Mouse (Mus musculus) left cerebral cortex, postnatal 25 days (tissue): ENCODE results near the gene Prrt2. TPM values are rescaled to one million over a fixed set of nuclear protein-coding genes. Genes with fewer than 3 reads are reported as not detected.

ENCODE experiments used
- DNase-seq, 2 experiments: peaks; one replicate each; pipeline ENCODE4 v3.0.0; 2022; ENCODE audit warnings: low spot score in 2 of 2, mixed read lengths in 1 of 2
- intact Hi-C: fragments of 180-260 bp; cut with DNase I; formaldehyde crosslinking; loops from one replicate; pipeline ENCODE4 v1.15.1; 2025
- total RNA-seq, 2 experiments: library from RNA; stranded (reverse); gene quantifications; 2 replicates each; pipeline ENCODE4 v1.2.3; 2021

Prrt2 gene
- total RNA-seq = 100 to 1,000 TPM; 191 to 195 TPM

- intact Hi-C loops = loop anchor here (2.0 kb wide), 1 partner anchor 70 kb away; the partner anchor contains the start of gene Sez6l2
Measured at GRCm38 (mm10) chr7:127020901-127021562, at the start of gene Prrt2, which contains the start of gene Gm42742. TSS of gene Prrt2 (minus strand) at chr7:127021211. TSS of gene Gm42742 (minus strand) at chr7:127021097.

GRCm38 (mm10) chr7:127066317-127066716, 45.3 kb upstream of the Prrt2 start:
- intact Hi-C loops = loop anchor here (10.0 kb wide), 1 partner anchor 98 kb away; no protein-coding TSS in a partner anchor
- no peak for DNase-seq

More at GRCm38 (mm10) chr7:127020901-127021562, at the start of gene Prrt2, which contains the start of gene Gm42742:
- peak; percentile 74 to 85 for DNase-seq

GRCm38 (mm10) chr7:127065538-127065937, 44.5 kb upstream of the Prrt2 start:
- intact Hi-C loops = loop anchor here (10.0 kb wide), 1 partner anchor 99 kb away; no protein-coding TSS in a partner anchor
- no peak for DNase-seq

- peak; percentile 6 to 54 for DNase-seq
- intact Hi-C loops = loop anchor here (5.0 kb wide), 1 partner anchor 42 kb away; no protein-coding TSS in a partner anchor
Measured at GRCm38 (mm10) chr7:127055026-127055585, 34.1 kb upstream of the Prrt2 start.

- intact Hi-C loops = loop anchor here (5.0 kb wide), 1 partner anchor 60 kb away; no protein-coding TSS in a partner anchor
Measured at GRCm38 (mm10) chr7:127041851-127042672, 21.1 kb upstream of the Prrt2 start, which contains the start of gene Kif22. TSS of gene Kif22 (minus strand) at chr7:127042471.

GRCm38 (mm10) chr7:127031244-127031643, 10.2 kb upstream of the Prrt2 start:
- no peak for DNase-seq
- intact Hi-C loops = no loop called here

More at GRCm38 (mm10) chr7:127041851-127042672, 21.1 kb upstream of the Prrt2 start, which contains the start of gene Kif22:
- peak; percentile 83 to 92 for DNase-seq

GRCm38 (mm10) chr7:127030172-127030571, 9.2 kb upstream of the Prrt2 start:
- DNase-seq = no peak
- intact Hi-C loops = no loop called here

GRCm38 (mm10) chr7:127027885-127028284, 6.9 kb upstream of the Prrt2 start:
- peak in 1 of 2 experiments; percentile 49 for DNase-seq
- intact Hi-C loops = loop anchor here (1.0 to 5.0 kb wide), 4 partner anchors 43 to 229 kb away; partner anchors contain the start of gene Taok2

- intact Hi-C loops = loop anchor here (1.0 to 5.0 kb wide), 4 partner anchors 42 to 228 kb away; partner anchors contain the start of gene Taok2
Measured at GRCm38 (mm10) chr7:127026984-127027726, 6.1 kb upstream of the Prrt2 start, which contains the start of gene Maz. TSS of gene Maz (minus strand) at chr7:127027037.

GRCm38 (mm10) chr7:127026616-127026983, 5.6 kb upstream of the Prrt2 start:
- intact Hi-C loops = loop anchor here (2.0 to 5.0 kb wide), 2 partner anchors 142 to 204 kb away; partner anchors contain the start of gene Taok2
- DNase-seq = no peak

More at GRCm38 (mm10) chr7:127026984-127027726, 6.1 kb upstream of the Prrt2 start, which contains the start of gene Maz:
- peak; percentile 99 to 100 for DNase-seq

- DNase-seq = peak; percentile 33 to 52
- intact Hi-C loops = loop anchor here (2.0 to 5.0 kb wide), 2 partner anchors 141 to 204 kb away; partner anchors contain the start of gene Taok2
Measured at GRCm38 (mm10) chr7:127026161-127026600, 5.2 kb upstream of the Prrt2 start.

- intact Hi-C loops = loop anchor here (2.0 to 5.0 kb wide), 2 partner anchors 141 to 203 kb away; partner anchors contain the start of gene Taok2
- no peak for DNase-seq
Measured at GRCm38 (mm10) chr7:127025556-127026160, 4.6 kb upstream of the Prrt2 start.

- peak; percentile 82 to 90 for DNase-seq
- intact Hi-C loops = loop anchor here (5.0 kb wide), 1 partner anchor 203 kb away; no protein-coding TSS in a partner anchor
Measured at GRCm38 (mm10) chr7:127024755-127025555, 3.9 kb upstream of the Prrt2 start.

- DNase-seq = no peak
- intact Hi-C loops = no loop called here
Measured at GRCm38 (mm10) chr7:127023896-127024690, 3.1 kb upstream of the Prrt2 start.

- intact Hi-C loops = no loop called here
- DNase-seq = no peak
Measured at GRCm38 (mm10) chr7:127023272-127023691, 2.3 kb upstream of the Prrt2 start.

- DNase-seq = no peak
- intact Hi-C loops = no loop called here
Measured at GRCm38 (mm10) chr7:127022528-127023271, 1.7 kb upstream of the Prrt2 start.
